Mouse (Mus musculus) frontal cortex, postnatal 25 days (tissue): ENCODE results near the gene Pik3c2b.
"Not testable (repeated sequence)": the region's sequence is repeated elsewhere in the genome, so short reads cannot be mapped to it uniquely, and the experiment has no call there.

Experiments
- DNase-seq, 2 experiments: peaks; one replicate each; pipeline ENCODE4 v3.0.0; 2022; ENCODE audit warnings: low spot score in 2 of 2

Gene Pik3c2b

DNA sequence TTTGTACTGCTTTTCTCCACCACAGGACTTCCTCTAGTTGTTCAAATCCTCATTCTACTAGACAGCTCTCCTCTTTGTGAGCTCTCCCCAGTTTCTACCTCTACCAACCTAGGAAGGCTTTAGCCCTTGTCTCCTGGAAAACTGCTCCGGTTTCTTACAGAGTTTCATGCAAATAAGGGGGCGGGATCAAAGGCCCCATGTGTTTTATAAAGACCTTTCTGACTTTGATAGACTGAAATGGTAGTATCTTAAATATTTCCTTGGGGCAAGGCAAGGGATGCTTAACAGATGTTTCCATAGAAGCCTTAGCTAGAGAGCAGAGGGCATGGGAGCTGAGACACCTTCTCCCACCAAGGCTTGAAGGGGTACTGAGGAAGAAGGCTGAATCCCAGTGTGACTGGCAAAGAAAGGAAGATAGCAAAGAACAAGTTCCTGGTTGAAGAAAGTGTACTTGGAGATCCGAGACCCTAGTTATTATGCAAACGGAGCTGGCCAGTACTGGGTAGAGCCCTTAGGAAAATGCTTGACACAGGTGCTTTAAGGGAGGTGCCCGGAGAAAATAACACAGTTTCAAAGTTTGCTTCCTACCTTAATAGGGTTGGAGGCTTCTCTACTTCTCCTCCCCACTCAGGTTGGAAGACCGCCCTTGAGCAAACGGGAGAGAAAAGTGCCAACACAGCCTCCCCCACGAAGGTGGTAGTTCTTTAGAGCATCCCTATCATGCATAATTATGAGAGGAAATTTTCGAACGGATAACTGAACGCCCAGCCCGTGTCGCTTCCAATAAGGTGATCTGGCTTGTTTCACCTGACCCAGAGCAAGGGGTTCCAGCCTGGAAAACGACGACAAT lies at the start of gene Pik3c2b:
Gene Pik3c2b (plus strand): TSS at position 657 of the 850 bp plus-strand sequence.
- no peak for DNase-seq

DNA sequence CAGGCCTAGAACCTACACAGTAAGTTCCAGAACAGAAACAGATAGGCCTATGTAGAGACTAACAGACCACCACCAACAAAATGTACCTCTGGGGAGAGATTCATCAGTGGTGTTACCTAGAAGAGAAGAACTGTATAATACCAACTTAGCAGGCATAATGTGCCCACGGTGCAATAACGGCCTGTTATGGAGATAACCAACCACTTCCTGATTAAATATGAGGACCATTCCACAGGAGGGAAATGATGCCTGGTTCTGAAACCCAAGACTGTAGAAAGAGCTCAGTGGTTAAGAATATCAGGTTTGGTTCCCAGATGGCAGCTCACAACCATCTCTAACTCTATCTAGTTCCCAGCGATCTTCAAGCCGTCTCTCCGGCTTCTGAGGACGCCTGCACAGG lies 45.1 kb upstream of the Pik3c2b start:
- no peak for DNase-seq

DNA sequence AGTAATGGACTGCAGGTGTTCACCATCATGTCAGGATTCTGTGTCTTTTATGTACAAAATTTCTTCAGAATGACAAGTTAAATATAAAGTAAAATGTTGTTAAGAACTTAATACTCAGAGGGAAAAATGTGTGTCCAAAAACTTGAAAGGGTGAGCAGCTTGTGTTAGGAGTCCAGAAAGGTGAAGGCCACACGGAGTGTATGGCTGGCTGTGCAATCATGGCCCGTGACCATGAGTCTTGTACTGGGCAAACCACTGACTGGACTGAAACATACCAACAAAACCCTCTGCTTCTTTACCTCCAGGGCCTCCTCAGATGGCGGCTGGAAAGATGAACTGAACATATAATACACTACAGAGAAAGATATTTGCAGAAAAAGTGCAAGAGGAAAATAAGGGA lies 38.9 kb upstream of the Pik3c2b start:
- DNase-seq: no peak

GRCm38 (mm10) chr1:133011955-133012841 lies 33.3 kb upstream of the Pik3c2b start:
- no peak for DNase-seq

- DNase-seq: no peak
These were observed 32.1 kb upstream of the Pik3c2b start for GRCm38 (mm10) chr1:133013331-133013730.

- DNase-seq: no peak
These were observed 31.3 kb upstream of the Pik3c2b start for GRCm38 (mm10) chr1:133014196-133014595.

DNA sequence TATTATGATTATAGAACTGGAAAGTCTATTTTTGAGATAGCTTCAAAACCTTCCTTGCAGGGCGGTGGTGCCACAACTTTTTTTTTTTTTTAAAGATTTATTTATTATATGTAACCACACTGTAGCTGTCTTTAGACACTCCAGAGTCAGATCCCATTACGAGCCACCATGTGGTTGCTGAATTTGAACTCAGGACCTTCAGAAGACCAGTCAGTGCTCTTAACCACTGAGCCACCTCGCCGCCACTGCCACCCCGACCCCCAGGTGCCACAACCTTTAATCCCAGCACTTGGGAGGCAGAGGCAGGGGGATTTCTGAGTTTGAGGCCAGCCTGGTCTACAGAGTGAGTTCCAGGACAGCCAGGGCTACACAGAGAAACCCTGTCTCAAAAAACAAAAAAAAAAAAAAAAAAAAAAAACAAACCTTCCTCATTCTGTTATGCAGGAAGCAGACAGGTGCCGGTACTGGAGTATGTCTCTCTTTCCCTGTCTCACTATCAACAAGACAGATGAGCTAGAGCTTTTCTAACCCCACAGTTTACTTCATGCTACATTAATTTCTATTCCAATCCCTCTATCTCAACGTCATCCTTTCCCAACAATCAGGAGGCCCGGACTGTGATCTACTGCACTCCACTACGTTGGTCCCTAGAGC lies 28.6 kb upstream of the Pik3c2b start:
- no peak for DNase-seq

GRCm38 (mm10) chr1:133018580-133018979 lies 26.9 kb upstream of the Pik3c2b start:
- DNase-seq: no peak

- no peak for DNase-seq
These were observed 26.2 kb upstream of the Pik3c2b start for GRCm38 (mm10) chr1:133019312-133019711.

DNA sequence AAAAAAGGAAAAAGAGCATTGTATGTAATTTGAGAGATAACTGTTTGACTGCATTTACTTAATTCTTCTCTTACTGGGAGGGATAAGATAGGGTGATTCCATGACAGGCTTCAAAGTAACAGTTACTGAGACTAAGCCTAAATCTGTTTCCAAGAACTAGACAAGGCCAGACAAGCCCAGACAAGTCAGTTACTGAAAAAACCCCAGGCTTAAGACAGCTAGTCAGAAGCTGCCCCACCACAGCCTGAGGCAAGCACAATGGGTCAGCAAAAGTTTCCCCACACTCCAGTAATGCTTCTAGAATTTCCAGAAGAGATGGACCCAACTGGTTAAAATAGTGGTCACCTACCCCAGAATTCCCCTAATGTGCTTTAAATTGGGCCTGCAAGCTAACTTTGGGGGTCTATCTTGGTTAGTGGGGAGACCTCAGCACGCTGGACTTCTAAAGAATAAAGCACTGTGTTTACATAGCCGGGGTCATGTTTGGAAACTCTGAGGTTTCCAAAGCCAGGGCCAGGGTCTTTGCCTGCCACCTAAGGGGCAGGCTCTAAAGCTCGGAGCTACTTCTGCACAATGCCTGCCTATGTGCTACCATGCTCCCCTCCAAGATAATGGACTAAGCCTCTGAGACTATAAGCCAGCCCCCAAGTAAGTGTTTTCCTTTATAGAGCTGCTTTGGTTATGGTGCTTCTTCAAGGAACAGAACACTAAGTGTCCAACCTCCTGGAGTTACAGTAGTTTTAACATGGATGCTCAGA lies 25.2 kb upstream of the Pik3c2b start:
- no peak for DNase-seq

GRCm38 (mm10) chr1:133021391-133021790 lies 24.1 kb upstream of the Pik3c2b start:
- DNase-seq: no peak

DNA sequence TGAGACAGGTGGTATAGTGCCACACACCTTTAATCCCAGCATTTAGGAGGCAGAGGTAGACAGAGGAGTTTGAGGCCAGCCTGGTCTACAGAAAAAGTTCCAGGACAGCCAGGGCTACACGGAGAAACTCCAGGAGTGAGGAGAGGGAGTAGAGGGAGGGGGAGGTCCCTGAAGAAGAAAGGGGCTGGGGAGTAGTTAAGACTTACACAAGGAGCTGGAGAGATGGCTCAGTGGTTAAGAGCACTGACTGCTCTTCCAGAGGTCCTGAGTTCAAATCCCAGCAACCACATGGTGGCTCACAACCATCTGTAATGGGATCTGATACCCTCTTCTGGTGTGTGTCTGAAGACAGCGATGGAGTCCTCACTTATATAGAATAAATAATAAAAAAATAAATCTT lies 23.5 kb upstream of the Pik3c2b start:
- not testable (repeated sequence) for DNase-seq

- DNase-seq: not testable (repeated sequence)
These were observed 21.7 kb upstream of the Pik3c2b start for GRCm38 (mm10) chr1:133023723-133024122.

- DNase-seq: no peak
These were observed 21.0 kb upstream of the Pik3c2b start for GRCm38 (mm10) chr1:133024426-133024825.

- DNase-seq: peak; percentile 61 to 79
These were observed 20.2 kb upstream of the Pik3c2b start for GRCm38 (mm10) chr1:133025051-133025795.

GRCm38 (mm10) chr1:133025796-133026190 lies 19.7 kb upstream of the Pik3c2b start:
- DNase-seq: not testable (repeated sequence)

DNA sequence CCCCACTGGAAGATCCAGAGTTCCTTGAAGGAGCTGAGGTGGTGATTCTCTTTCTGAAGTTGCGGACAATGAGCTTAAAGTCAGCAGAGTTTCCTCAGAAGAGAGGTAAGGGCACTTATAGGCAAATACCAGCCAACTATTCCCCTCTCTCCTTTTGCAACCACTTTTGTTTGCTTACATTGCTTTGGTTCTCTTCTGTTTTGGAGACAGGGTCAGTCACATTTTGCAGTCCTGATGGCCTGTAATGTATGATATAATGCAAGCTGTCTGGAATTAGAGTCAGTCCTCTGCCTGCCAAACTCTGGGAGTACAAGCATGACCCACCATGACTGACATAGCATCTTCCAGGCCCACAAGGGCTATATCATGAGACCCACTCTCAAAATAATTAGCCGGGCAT lies 18.3 kb upstream of the Pik3c2b start:
- no peak for DNase-seq

- DNase-seq: no peak
These were observed 17.5 kb upstream of the Pik3c2b start for GRCm38 (mm10) chr1:133027980-133028379.

DNA sequence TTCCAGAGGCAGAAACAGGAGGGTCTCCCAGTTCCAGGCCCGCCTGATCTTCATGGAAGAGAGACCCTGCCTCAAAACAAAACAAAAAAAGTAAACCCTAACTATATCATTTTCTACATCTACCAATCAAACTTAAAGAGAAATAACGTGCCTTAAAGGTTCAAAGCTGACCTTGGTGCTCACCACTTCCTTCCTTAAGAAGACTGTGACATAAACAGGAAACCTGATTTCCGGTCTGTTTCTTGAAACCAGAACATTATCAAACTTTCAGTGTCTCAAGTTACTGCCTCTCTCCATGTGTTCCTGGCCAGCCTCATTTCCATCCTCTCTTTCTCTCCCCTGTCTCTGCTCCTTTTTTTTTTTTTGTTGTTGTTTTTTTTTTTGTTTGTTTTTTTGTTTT lies 15.7 kb upstream of the Pik3c2b start:
- DNase-seq: no peak

- DNase-seq: no peak
These were observed 15.0 kb upstream of the Pik3c2b start, which contains the start of gene Mdm4 for GRCm38 (mm10) chr1:133030461-133030860. Gene Mdm4 (minus strand): TSS chr1:133030561.

DNA sequence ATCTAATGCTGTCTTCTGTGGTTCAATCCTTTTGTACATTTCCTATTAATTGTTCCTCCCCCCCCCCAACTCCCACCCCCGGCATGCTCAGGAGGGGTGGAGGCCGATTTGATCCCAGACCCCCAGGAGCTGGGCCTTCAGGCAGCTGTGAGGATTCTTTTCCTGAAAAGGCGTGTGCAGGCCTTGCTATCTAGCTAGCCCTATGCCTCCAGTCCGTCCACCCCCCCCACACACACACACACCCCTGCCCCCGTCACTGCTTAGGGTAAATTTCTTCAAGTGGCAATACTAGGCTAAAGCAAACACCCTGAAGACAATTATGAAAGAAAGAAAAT lies 12.5 kb upstream of the Pik3c2b start:
- no peak for DNase-seq
